Mouse (Mus musculus) brown adipose tissue, adult 24 weeks (tissue): ENCODE measurements around the gene Ibsp. TPM values are rescaled to one million over a fixed set of nuclear protein-coding genes. Genes with fewer than 3 reads are reported as not detected.

Experiments used
- H3K27ac ChIP-seq: fragments of 200-500 bp; replicated peaks from 2 replicates; pipeline ENCODE4 v1.5.1; 2012; ENCODE audit warnings: low read depth, mild to moderate bottlenecking, low read length
- H3K4me1 ChIP-seq: fragments of 200-500 bp; 2 replicates; pipeline ENCODE4 v1.6.1; 2012; ENCODE audit warnings: low read length, mixed read lengths; ENCODE audit not compliant: control insufficient read depth, insufficient read depth, insufficient read length
- H3K4me3 ChIP-seq: fragments of 200-500 bp; 2 replicates; pipeline ENCODE4 v1.5.1; 2012; ENCODE audit warnings: low read depth, mild to moderate bottlenecking, low read length, moderate library complexity; ENCODE audit not compliant: insufficient read depth
- polyA plus RNA-seq: library from polyadenylated mRNA; stranded (reverse); fragments of >200 nt; gene quantifications from 2 replicates; pipeline ENCODE4 v1.2.4, GENCODE M21; 2012; ENCODE audit not compliant: missing spikeins, insufficient read depth, insufficient read length

Ibsp gene
- polyA plus RNA-seq, 1 experiment, result not detected

DNA sequence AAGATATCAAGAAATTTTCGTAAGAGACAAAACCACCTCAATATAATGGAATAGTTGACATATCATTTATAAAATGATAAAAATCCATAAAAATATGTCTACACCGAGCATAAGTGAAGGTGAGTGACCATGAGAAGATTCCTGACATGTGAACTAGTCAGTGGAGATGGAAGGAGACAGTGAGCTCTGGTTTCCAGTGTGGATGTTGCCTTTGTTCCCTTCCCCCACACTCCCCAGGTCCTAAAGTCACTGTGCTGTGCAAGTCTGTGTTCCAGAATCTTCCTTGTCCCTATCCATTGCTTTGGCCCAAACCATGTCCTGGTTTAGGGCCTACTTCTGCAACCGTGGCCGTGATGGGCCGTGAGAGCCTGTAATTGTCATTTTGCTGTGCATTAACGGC lies 34.7 kb downstream of the Ibsp start:
- no peak overlapping the region for H3K4me3 ChIP-seq
- H3K27ac ChIP-seq, result no peak overlapping the region
- no peaks in the 10 kb centered on the region for H3K4me1 ChIP-seq

DNA sequence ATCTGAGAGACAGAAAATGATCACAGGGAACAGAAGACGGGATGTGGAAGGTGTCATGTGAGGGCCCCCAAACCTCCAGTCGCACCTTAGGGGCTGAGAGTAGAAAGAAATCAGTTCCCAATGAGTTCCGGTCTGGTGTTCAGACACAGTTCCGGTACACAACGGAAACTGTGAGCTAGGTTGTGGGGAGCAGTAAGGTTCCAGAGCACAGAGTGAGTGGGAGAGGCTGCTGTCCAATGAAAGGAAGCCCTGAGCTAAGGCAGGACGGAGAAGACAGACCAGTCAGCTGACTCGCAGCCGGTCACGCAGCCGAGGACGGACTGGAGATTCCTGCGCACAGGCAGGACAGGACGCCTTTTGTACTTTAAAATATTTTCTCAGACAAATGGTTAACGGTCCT lies 35.5 kb downstream of the Ibsp start:
- Histone ChIP-seq H3K4me3 (no peak overlapping the region), H3K4me1 (no peaks in the 10 kb centered on the region), H3K27ac (no peak overlapping the region)

GRCm38 (mm10) chr5:104335962-104336361 lies 37.0 kb downstream of the Ibsp start:
- Histone ChIP-seq H3K4me1 (no peaks in the 10 kb centered on the region), H3K27ac (no peak overlapping the region), H3K4me3 (no peak overlapping the region)

- Histone ChIP-seq H3K4me1 (no peaks in the 10 kb centered on the region), H3K27ac (no peak overlapping the region), H3K4me3 (no peak overlapping the region)
Observed at GRCm38 (mm10) chr5:104337491-104337890, 38.5 kb downstream of the Ibsp start.

GRCm38 (mm10) chr5:104339009-104339408 lies 40.0 kb downstream of the Ibsp start:
- Histone ChIP-seq H3K4me3 (no peak overlapping the region), H3K27ac (no peak overlapping the region), H3K4me1 (no peaks in the 10 kb centered on the region)

- Histone ChIP-seq H3K4me3 (no peak overlapping the region), H3K27ac (no peak overlapping the region), H3K4me1 (no peaks in the 10 kb centered on the region)
Observed at GRCm38 (mm10) chr5:104339706-104340512, 40.9 kb downstream of the Ibsp start.

GRCm38 (mm10) chr5:104340513-104340829 lies 41.5 kb downstream of the Ibsp start:
- H3K27ac ChIP-seq, result no peak overlapping the region
- no peaks in the 10 kb centered on the region for H3K4me1 ChIP-seq
- no peak overlapping the region for H3K4me3 ChIP-seq

- Histone ChIP-seq H3K4me1 (no peaks in the 10 kb centered on the region), H3K4me3 (no peak overlapping the region), H3K27ac (no peak overlapping the region)
Observed at GRCm38 (mm10) chr5:104342881-104343280, 43.9 kb downstream of the Ibsp start.

DNA sequence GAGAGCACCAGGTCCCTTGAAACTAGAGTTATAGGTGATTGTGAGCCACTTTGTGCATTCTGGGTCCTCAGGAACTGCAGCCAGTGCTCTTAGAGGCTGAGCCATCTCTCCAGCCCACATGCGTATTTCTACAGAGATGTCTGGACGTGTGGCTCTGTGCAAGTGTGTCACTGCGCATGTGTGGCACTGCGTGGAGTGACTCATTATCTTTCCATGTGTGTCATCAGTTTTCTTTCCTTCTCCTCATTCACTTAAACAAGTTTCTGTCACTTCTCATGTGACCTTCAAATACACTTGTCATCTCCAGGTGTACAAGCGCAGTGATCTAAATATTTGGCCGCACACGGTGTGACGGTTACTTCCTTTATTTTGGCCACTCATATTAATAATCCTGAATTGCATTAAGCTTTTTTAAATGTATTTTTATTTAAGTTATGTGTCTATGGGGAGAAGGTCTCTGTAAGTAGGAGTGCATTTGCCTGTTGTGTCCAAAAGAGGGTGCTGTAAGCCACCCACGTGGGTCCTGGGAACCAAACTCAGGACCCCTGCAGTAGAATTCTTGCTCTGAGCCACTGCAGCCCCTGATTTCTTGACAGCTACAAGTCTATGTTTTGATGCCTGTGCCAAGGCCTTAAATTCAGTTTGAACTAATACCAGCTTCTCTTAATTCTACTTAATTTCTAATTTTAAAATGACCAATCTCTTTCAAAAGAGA lies 45.7 kb downstream of the Ibsp start:
- Histone ChIP-seq H3K4me3 (no peak overlapping the region), H3K4me1 (no peaks in the 10 kb centered on the region), H3K27ac (no peak overlapping the region)

DNA sequence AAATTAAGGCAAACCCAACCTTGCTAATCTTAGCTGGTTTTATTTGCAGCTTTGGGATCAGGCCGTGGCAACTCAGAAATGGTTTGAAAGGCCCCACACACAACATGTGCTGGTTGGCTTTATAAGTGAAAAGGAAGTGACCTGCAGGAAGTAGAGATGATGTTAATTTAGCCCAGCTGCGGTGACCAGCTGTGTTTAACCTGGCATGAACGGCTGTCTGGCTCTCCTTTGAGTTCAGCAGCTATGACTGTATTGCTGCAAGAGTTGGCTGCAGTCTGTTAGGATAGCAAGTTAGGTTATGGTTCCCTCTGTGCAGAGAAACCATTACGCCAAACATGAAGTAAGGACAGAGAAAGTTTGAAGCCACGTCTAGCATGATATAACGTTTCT lies 46.3 kb downstream of the Ibsp start:
- H3K4me1 ChIP-seq, result no peaks in the 10 kb centered on the region
- H3K27ac ChIP-seq, result no peak overlapping the region

DNA sequence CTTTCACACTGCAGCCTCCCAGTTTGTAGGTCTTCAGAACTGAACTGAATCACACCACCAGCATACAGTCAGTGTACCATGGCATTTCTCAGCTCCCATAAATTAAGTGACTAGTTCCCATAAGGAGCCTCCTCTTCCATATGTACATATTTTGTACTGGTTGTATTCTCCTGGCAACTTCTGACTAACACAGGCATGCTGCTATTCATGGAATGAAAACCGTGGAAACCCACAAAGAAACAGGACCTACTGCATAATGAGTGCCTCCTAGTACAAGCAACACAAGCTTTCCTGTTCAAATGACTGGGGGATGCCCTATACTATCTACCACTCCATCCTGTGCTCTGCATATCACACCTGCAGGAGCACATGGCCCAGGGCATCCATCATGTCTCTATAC lies 52.1 kb downstream of the Ibsp start:
- Histone ChIP-seq H3K27ac (no peak overlapping the region), H3K4me1 (peaks cover 3% of the 10 kb centered on the region), H3K4me3 (no peak overlapping the region)

More for the DNA sequence above, 46.3 kb downstream of the Ibsp start:
- H3K4me3 ChIP-seq, result no peak overlapping the region

DNA sequence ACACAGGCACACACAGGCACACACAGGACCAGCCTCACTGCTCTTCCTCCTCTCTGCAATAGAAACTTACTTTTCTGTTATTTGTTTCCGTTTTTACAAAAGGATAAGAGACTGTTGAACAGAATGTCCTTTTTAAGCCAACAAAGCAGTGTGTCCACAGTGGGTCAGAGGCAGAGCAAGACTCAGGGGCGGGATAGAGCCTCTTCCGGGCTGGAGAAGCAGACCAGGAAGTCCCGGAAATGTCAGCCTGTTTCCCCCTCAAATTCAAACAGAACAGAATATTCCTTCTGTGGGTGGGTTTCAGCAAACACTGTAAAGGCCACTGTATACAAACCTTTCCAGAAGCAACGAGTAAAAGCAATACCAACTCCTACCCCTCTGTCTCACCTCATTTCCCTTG lies 52.9 kb downstream of the Ibsp start:
- Histone ChIP-seq H3K4me1 (peaks cover 6% of the 10 kb centered on the region), H3K27ac (no peak overlapping the region), H3K4me3 (no peak overlapping the region)

DNA sequence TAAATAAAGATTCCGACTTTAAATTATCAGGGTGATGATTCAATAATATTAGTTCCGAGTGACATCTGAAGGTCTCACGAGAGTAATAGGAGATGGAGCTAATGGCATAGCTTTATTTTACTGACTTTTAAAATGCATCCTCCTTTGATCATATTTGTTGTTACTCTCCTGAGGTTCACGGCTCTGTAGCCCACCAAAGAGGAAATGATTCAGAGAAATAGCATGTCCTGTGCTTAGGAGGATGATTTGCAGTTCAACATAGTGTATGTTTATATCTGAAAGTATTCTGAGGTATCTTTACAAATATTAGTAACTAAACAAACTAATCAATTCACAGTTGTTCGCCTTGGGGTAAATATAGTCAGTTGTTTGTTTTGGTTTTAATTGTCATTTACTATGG lies 58.6 kb downstream of the Ibsp start:
- Histone ChIP-seq H3K4me1 (peaks cover 8% of the 10 kb centered on the region; the same call in 1 of the 2 replicates), H3K27ac (no peak overlapping the region), H3K4me3 (no peak overlapping the region)

GRCm38 (mm10) chr5:104358592-104358991 lies 59.6 kb downstream of the Ibsp start:
- H3K4me3 ChIP-seq, result no peak overlapping the region
- peaks cover 8% of the 10 kb centered on the region; the same call in 1 of the 2 replicates for H3K4me1 ChIP-seq
- 0 out of 2 replicates have a peak overlapping the region, but pooled peaks have one; percentile 26 for H3K27ac ChIP-seq

GRCm38 (mm10) chr5:104359257-104359656 lies 60.3 kb downstream of the Ibsp start:
- Histone ChIP-seq H3K4me3 (no peak overlapping the region), H3K4me1 (peaks cover 8% of the 10 kb centered on the region; the same call in 1 of the 2 replicates), H3K27ac (no peak overlapping the region)
